In genomic region chr5:108651136-108651720, GRCm38 (mm10) we compare ENCODE assay signal across 17 mouse cellular contexts. TPM values are rescaled to one million over a fixed set of nuclear protein-coding genes. Genes with fewer than 3 reads are reported as not detected.
A peak's percentile ranks its signal among the peaks of the same experiment; 100 is the strongest.
DNase-seq lines count a peak whose midpoint lies in the region; ATAC-seq and TF ChIP-seq lines count a peak whose summit lies in the region.
"Had no signal": no experiment of that assay in that cellular context is flagged by ENCODE, and none has a peak within 500 bp of the region (broad histone marks: within the 10 kb centered on the region; RNA-seq: fewer than 3 reads in every experiment).

No protein-coding gene starts in this region.

- H3K4me2 ChIP-seq in hindbrain, embryonic 16.5 days (ENCODE audit: low read length): no peak overlapping the region
- H3K4me2 ChIP-seq in hindbrain, embryonic 11.5 days (replicated peaks; ENCODE audit: low read depth, low read length): no peak overlapping the region
- no peak overlapping the region for H3K4me2 ChIP-seq in midbrain, embryonic 15.5 days
- H3K4me2 ChIP-seq in midbrain, embryonic 14.5 days (ENCODE audit: low read length): no peak overlapping the region
- H3K4me2 ChIP-seq: forebrain, embryonic 15.5 days; heart, embryonic 13.5 days; hindbrain, embryonic 14.5 days had no signal

- no peak overlapping the region for H3K4me3 ChIP-seq in gastrocnemius, adult 2 months
- H3K4me3 ChIP-seq in hindbrain, embryonic 16.5 days (ENCODE audit: low read length): no peak overlapping the region
- no peak overlapping the region for H3K4me3 ChIP-seq in hindbrain, embryonic 11.5 days (ENCODE audit: low read depth, low read length)
- no peak overlapping the region for H3K4me3 ChIP-seq in midbrain, embryonic 15.5 days
- H3K4me3 ChIP-seq in midbrain, embryonic 14.5 days (replicated peaks; ENCODE audit: low read depth, low read length): no peak overlapping the region
- H3K4me3 ChIP-seq: embryonic facial prominence, embryonic 10.5 days; forebrain, embryonic 15.5 days; heart, embryonic 13.5 days had no signal

- DNase-seq in cerebellum, adult 11-12 months: no peak
- DNase-seq in gastrocnemius, adult 2 months: no peak
- DNase-seq in gastrocnemius, adult 18-20 months (ENCODE audit: low spot score): no peak
- no peak for DNase-seq in hindbrain, embryonic 11.5 days (ENCODE audit: low spot score)
- no peak for DNase-seq in midbrain, embryonic 14.5 days
- DNase-seq: adrenal gland, adult 8-10 months; gastrocnemius, postnatal 36 days had no signal

- TF ChIP-seq CTCF in gastrocnemius, adult 2 months (IDR thresholded peaks at IDR 0.05): no peak

- H3K9ac ChIP-seq in hindbrain, embryonic 16.5 days (ENCODE audit: low read depth, low read length): no peak overlapping the region
- H3K9ac ChIP-seq in hindbrain, embryonic 11.5 days (ENCODE audit: low read depth, low read length): no peak overlapping the region
- H3K9ac ChIP-seq in midbrain, embryonic 15.5 days: no peak overlapping the region
- no peak overlapping the region for H3K9ac ChIP-seq in midbrain, embryonic 14.5 days (replicated peaks; ENCODE audit: low read length)
- H3K9ac ChIP-seq: forebrain, embryonic 15.5 days; heart, embryonic 13.5 days; hindbrain, embryonic 14.5 days had no signal

- H3K4me1 ChIP-seq in hindbrain, embryonic 16.5 days (ENCODE audit: control insufficient read depth, insufficient read depth, low read depth, low read length): no peaks in the 10 kb centered on the region
- no peaks in the 10 kb centered on the region for H3K4me1 ChIP-seq in hindbrain, embryonic 11.5 days (replicated peaks; ENCODE audit: control insufficient read depth, insufficient read depth, low read length)
- H3K4me1 ChIP-seq in midbrain, embryonic 15.5 days: no peaks in the 10 kb centered on the region
- no peaks in the 10 kb centered on the region for H3K4me1 ChIP-seq in midbrain, embryonic 14.5 days (ENCODE audit: control insufficient read depth, insufficient read depth, low read length)
- H3K4me1 ChIP-seq: embryonic facial prominence, embryonic 10.5 days; forebrain, embryonic 15.5 days; heart, embryonic 13.5 days had no signal

- H3K27me3 ChIP-seq in hindbrain, embryonic 16.5 days (replicated peaks; ENCODE audit: control insufficient read depth, insufficient read depth, low read length): no peaks in the 10 kb centered on the region
- H3K27me3 ChIP-seq in hindbrain, embryonic 11.5 days (ENCODE audit: control insufficient read depth, insufficient read depth, low read length): no peaks in the 10 kb centered on the region
- no peaks in the 10 kb centered on the region for H3K27me3 ChIP-seq in midbrain, embryonic 15.5 days (replicated peaks)
- H3K27me3 ChIP-seq in midbrain, embryonic 14.5 days (ENCODE audit: control insufficient read depth, insufficient read depth, low read length): no peaks in the 10 kb centered on the region
- H3K27me3 ChIP-seq: forebrain, embryonic 15.5 days; heart, embryonic 13.5 days had no signal

- intact Hi-C loops in gastrocnemius, adult 2 months (cut with DNase I): loop anchor here (5.0 kb wide), 1 partner anchor 224 kb away; no protein-coding TSS in a partner anchor

- H3K9me3 ChIP-seq in hindbrain, embryonic 16.5 days (ENCODE audit: control insufficient read depth, low read length): no peaks in the 10 kb centered on the region
- H3K9me3 ChIP-seq in hindbrain, embryonic 11.5 days (ENCODE audit: control insufficient read depth, low read length): no peaks in the 10 kb centered on the region
- H3K9me3 ChIP-seq in midbrain, embryonic 15.5 days: no peaks in the 10 kb centered on the region
- H3K9me3 ChIP-seq in midbrain, embryonic 14.5 days (ENCODE audit: control insufficient read depth, low read length): no peaks in the 10 kb centered on the region
- H3K9me3 ChIP-seq: embryonic facial prominence, embryonic 10.5 days; forebrain, embryonic 15.5 days; G1E; heart, embryonic 13.5 days had no signal

- H3K27ac ChIP-seq in gastrocnemius, adult 2 months: peak overlapping the region; percentile 28; the same call in 1 of the 2 replicates
- no peak overlapping the region for H3K27ac ChIP-seq in hindbrain, embryonic 16.5 days (ENCODE audit: low read depth, low read length)
- no peak overlapping the region for H3K27ac ChIP-seq in hindbrain, embryonic 11.5 days (ENCODE audit: low read depth, low read length)
- H3K27ac ChIP-seq in midbrain, embryonic 15.5 days: no peak overlapping the region
- no peak overlapping the region for H3K27ac ChIP-seq in midbrain, embryonic 14.5 days (replicated peaks; ENCODE audit: low read depth, low read length)
- H3K27ac ChIP-seq: embryonic facial prominence, embryonic 10.5 days; forebrain, embryonic 15.5 days; heart, embryonic 13.5 days; hindbrain, embryonic 14.5 days had no signal

- H3K36me3 ChIP-seq in hindbrain, embryonic 16.5 days (ENCODE audit: control insufficient read depth, insufficient read depth, low read length): peaks cover 59% of the 10 kb centered on the region
- peaks cover 10% of the 10 kb centered on the region; the same call in 1 of the 2 replicates for H3K36me3 ChIP-seq in hindbrain, embryonic 11.5 days (ENCODE audit: control insufficient read depth, insufficient read depth, low read length)
- H3K36me3 ChIP-seq in midbrain, embryonic 15.5 days (replicated peaks): peaks cover 41% of the 10 kb centered on the region
- peaks cover 93% of the 10 kb centered on the region for H3K36me3 ChIP-seq in midbrain, embryonic 14.5 days (ENCODE audit: control insufficient read depth, insufficient read depth, low read length)

- WGBS in hindbrain, embryonic 16.5 days: 78% methylated on average over 5 of the region's 5 CpGs
- WGBS in hindbrain, embryonic 11.5 days: 84% methylated on average over 5 of the region's 5 CpGs
- WGBS in midbrain, embryonic 15.5 days: 81% methylated on average over 5 of the region's 5 CpGs
- WGBS in midbrain, embryonic 14.5 days: 86% methylated on average over 5 of the region's 5 CpGs

- ATAC-seq in cerebellum, adult (ENCODE audit: insufficient number of reproducible peaks, low FRiP score, low TSS enrichment): 0 out of 2 replicates have a peak, but pooled peaks have one; percentile 4
- peak; percentile 3; the same call in 1 of the 2 replicates for ATAC-seq in hindbrain, embryonic 16.5 days
- ATAC-seq in hindbrain, embryonic 11.5 days (ENCODE audit: low FRiP score): no peak
- 0 out of 2 replicates have a peak, but pooled peaks have one; percentile 44 for ATAC-seq in midbrain, embryonic 15.5 days (replicated peaks)
- no peak for ATAC-seq in midbrain, embryonic 14.5 days (ENCODE audit: low FRiP score, low TSS enrichment)

RNA-seq across cellular contexts. Expression of gene Idua, which starts 8.9 kb away (rescaled TPM):
- 10 to 100 TPM; 11.8 to 12.5 TPM for total RNA-seq in gastrocnemius, adult 2 months (2021)
- 1 to 10 TPM; 8.2 to 10.0 TPM for total RNA-seq in gastrocnemius, adult 18-20 months (2021)
- polyA plus RNA-seq in hindbrain, embryonic 16.5 days (2015; fragmentation: Nextera tagmentation; extraction: Ambion mirVana): 13.3 and 13.7 TPM in 2 replicates
- polyA plus RNA-seq in hindbrain, embryonic 11.5 days (2014; fragmentation: Nextera tagmentation; extraction: Ambion mirVana): 8.7 and 9.4 TPM in 2 replicates
- 12.1 and 15.9 TPM in 2 replicates for polyA plus RNA-seq in midbrain, embryonic 15.5 days (2015; fragmentation: Nextera tagmentation; extraction: Ambion mirVana)
- polyA plus RNA-seq in midbrain, embryonic 14.5 days (2014; fragmentation: Nextera tagmentation; extraction: Ambion mirVana): 11.9 and 12.7 TPM in 2 replicates

RNA-seq across cellular contexts. Expression of gene Dgkq, which starts 18.2 kb away (rescaled TPM):
- 1 to 10 TPM; 3.9 to 4.6 TPM for total RNA-seq in gastrocnemius, adult 2 months (2021)
- 1 to 10 TPM; 2.4 to 3.9 TPM for total RNA-seq in gastrocnemius, adult 18-20 months (2021)
- 26.6 and 33.4 TPM in 2 replicates for polyA plus RNA-seq in hindbrain, embryonic 16.5 days (2015; fragmentation: Nextera tagmentation; extraction: Ambion mirVana)
- 8.2 and 9.5 TPM in 2 replicates for polyA plus RNA-seq in hindbrain, embryonic 11.5 days (2014; fragmentation: Nextera tagmentation; extraction: Ambion mirVana)
- 33.9 and 36.7 TPM in 2 replicates for polyA plus RNA-seq in midbrain, embryonic 15.5 days (2015; fragmentation: Nextera tagmentation; extraction: Ambion mirVana)
- 24.4 and 32.5 TPM in 2 replicates for polyA plus RNA-seq in midbrain, embryonic 14.5 days (2014; fragmentation: Nextera tagmentation; extraction: Ambion mirVana)

RNA-seq across cellular contexts. Expression of gene Tmem175, which starts 21.7 kb away (rescaled TPM):
- total RNA-seq in gastrocnemius, adult 2 months (2021): 1 to 10 TPM; 7.8 to 8.0 TPM
- 10 to 100 TPM in 1 of 2 experiments, 1 to 10 TPM in 1; 7.6 to 10.7 TPM for total RNA-seq in gastrocnemius, adult 18-20 months (2021)
- 28.6 and 30.9 TPM in 2 replicates for polyA plus RNA-seq in hindbrain, embryonic 16.5 days (2015; fragmentation: Nextera tagmentation; extraction: Ambion mirVana)
- 20.4 and 22.3 TPM in 2 replicates for polyA plus RNA-seq in hindbrain, embryonic 11.5 days (2014; fragmentation: Nextera tagmentation; extraction: Ambion mirVana)
- 25.3 and 26.6 TPM in 2 replicates for polyA plus RNA-seq in midbrain, embryonic 15.5 days (2015; fragmentation: Nextera tagmentation; extraction: Ambion mirVana)
- 25.7 and 29.9 TPM in 2 replicates for polyA plus RNA-seq in midbrain, embryonic 14.5 days (2014; fragmentation: Nextera tagmentation; extraction: Ambion mirVana)

RNA-seq across cellular contexts. Expression of gene Gak, which starts 21.7 kb away (rescaled TPM):
- total RNA-seq in gastrocnemius, adult 2 months (2021): 10 to 100 TPM; 14.2 to 14.3 TPM
- 10 to 100 TPM; 10.9 to 11.9 TPM for total RNA-seq in gastrocnemius, adult 18-20 months (2021)
- polyA plus RNA-seq in hindbrain, embryonic 16.5 days (2015; fragmentation: Nextera tagmentation; extraction: Ambion mirVana): 47.5 and 56.5 TPM in 2 replicates
- 40.8 and 45.7 TPM in 2 replicates for polyA plus RNA-seq in hindbrain, embryonic 11.5 days (2014; fragmentation: Nextera tagmentation; extraction: Ambion mirVana)
- 54.9 and 56.9 TPM in 2 replicates for polyA plus RNA-seq in midbrain, embryonic 15.5 days (2015; fragmentation: Nextera tagmentation; extraction: Ambion mirVana)
- 42.4 and 50.9 TPM in 2 replicates for polyA plus RNA-seq in midbrain, embryonic 14.5 days (2014; fragmentation: Nextera tagmentation; extraction: Ambion mirVana)

RNA-seq across cellular contexts. Expression of gene Slc26a1, which starts 24.1 kb away (rescaled TPM):
- total RNA-seq in gastrocnemius, adult 2 months (2021): not detected
- total RNA-seq in gastrocnemius, adult 18-20 months (2021): under 1 TPM in 1 of 2 experiments, not detected in 1; 0.12 TPM
- 3.6 and 3.9 TPM in 2 replicates for polyA plus RNA-seq in hindbrain, embryonic 16.5 days (2015; fragmentation: Nextera tagmentation; extraction: Ambion mirVana)
- polyA plus RNA-seq in hindbrain, embryonic 11.5 days (2014; fragmentation: Nextera tagmentation; extraction: Ambion mirVana): 0.48 and 0.91 TPM in 2 replicates
- 4.0 and 4.1 TPM in 2 replicates for polyA plus RNA-seq in midbrain, embryonic 15.5 days (2015; fragmentation: Nextera tagmentation; extraction: Ambion mirVana)
- polyA plus RNA-seq in midbrain, embryonic 14.5 days (2014; fragmentation: Nextera tagmentation; extraction: Ambion mirVana): 2.9 and 3.6 TPM in 2 replicates
- total RNA-seq: gastrocnemius, adult 8-10 months; gastrocnemius, postnatal 36 days; heart, postnatal 36 days had no signal

Comparison
In these comparisons a context has a peak if more than half of its experiments do, and no peak if none do; other contexts are left out.
1. ATAC-seq: peak in cerebellum, adult (single experiment), hindbrain, embryonic 16.5 days (single experiment) and midbrain, embryonic 15.5 days (single experiment); none in hindbrain, embryonic 11.5 days (single experiment) and midbrain, embryonic 14.5 days (single experiment).